Mouse (Mus musculus) C2C12 (cell line): Measurements from ENCODE around the gene Gm37240. TPM values are rescaled to one million over a fixed set of nuclear protein-coding genes. Genes with fewer than 3 reads are reported as not detected.

Experiments
- H3K27me3 ChIP-seq: one replicate; pipeline ENCODE4 v1.6.1; 2011; ENCODE audit not compliant: control insufficient read depth, insufficient read depth, insufficient read length
- H3K36me3 ChIP-seq: one replicate; pipeline ENCODE4 v1.6.1; 2011; ENCODE audit not compliant: control insufficient read depth, insufficient read depth
- H3K4me3 ChIP-seq: one replicate; pipeline ENCODE4 v1.5.1; 2011; ENCODE audit warnings: mild to moderate bottlenecking, control low read depth; ENCODE audit not compliant: poor library complexity, insufficient read depth, severe bottlenecking
- H3K79me2 ChIP-seq: one replicate; pipeline ENCODE4 v1.6.1; 2011; ENCODE audit not compliant: control insufficient read depth, insufficient read depth
- H3K79me3 ChIP-seq: one replicate; pipeline ENCODE4 v1.6.1; 2011; ENCODE audit warnings: low read depth, control low read depth
- H3ac ChIP-seq: one replicate; pipeline ENCODE3; 2011; ENCODE audit warnings: low read depth; ENCODE audit not compliant: control insufficient read depth, insufficient read length
- CEBPB ChIP-seq: IDR thresholded peaks from one replicate; pipeline ENCODE4 v1.6.1; 2011; ENCODE audit warnings: low read depth, mild to moderate bottlenecking, control low read depth, moderate library complexity
- CTCF ChIP-seq: IDR thresholded peaks from one replicate; pipeline ENCODE4 v1.5.1; 2011; ENCODE audit not compliant: control insufficient read depth, insufficient read depth, insufficient read length
- FOSL1 ChIP-seq: IDR thresholded peaks from one replicate; pipeline ENCODE4 v1.8.0; 2011; ENCODE audit warnings: mild to moderate bottlenecking, low read length; ENCODE audit not compliant: poor library complexity, insufficient read depth, severe bottlenecking
- MAX ChIP-seq: IDR thresholded peaks from one replicate; pipeline ENCODE4 v1.6.1; 2011; ENCODE audit warnings: mild to moderate bottlenecking, control low read depth
- MYOD1 ChIP-seq: IDR thresholded peaks from one replicate; pipeline ENCODE4 v1.6.1; 2011; ENCODE audit warnings: low read depth; ENCODE audit not compliant: control insufficient read depth, insufficient read length
- MYOG ChIP-seq: IDR thresholded peaks from one replicate; pipeline ENCODE4 v1.6.1; 2011; ENCODE audit not compliant: control insufficient read depth, insufficient read length; ENCODE audit errors: extremely low read depth
- USF1 ChIP-seq: IDR thresholded peaks from one replicate; pipeline ENCODE4 v1.6.1; 2011; ENCODE audit warnings: low read depth, mild to moderate bottlenecking, control low read depth, moderate library complexity
- polyA plus RNA-seq: library from polyadenylated mRNA; unstranded; fragments of >200 nt; fragmentation: generic; extraction: Trizol; gene quantifications from one replicate; pipeline ENCODE4 v1.2.1, GENCODE M21; 2012; ENCODE audit warnings: missing spikeins

Gene Gm37240
- polyA plus RNA-seq, 1 experiment: 7.3 TPM

DNA sequence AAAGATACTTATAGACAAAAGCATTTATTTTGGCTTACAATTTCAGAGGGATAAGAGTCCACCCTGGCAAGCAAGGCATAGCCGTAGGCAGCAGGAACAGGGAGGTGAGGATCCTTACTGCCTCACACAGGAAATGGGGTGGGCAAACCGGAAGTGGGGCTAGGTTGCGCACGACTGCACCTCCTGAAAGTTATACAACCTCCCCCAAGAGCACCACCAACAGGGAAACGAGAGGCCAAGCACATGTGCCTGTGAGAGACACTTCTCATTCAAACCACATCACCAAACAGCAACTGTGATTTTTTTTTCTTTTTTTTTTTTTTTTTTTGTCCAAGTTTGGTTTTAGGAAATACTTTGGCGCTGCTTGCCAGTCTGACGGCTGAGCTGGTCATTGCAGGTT lies 19.8 kb upstream of the Gm37240 start:
- H3K36me3 ChIP-seq: no peaks in the 10 kb centered on the region
- no peaks in the 10 kb centered on the region for H3K79me2 ChIP-seq
- no peak overlapping the region for H3K4me3 ChIP-seq
- TF ChIP-seq CEBPB (no peak), MYOD1 (no peak), USF1 (no peak), MAX (no peak), MYOG (no peak), CTCF (no peak), FOSL1 (no peak)
- no peaks in the 10 kb centered on the region for H3K79me3 ChIP-seq
- H3K27me3 ChIP-seq: no peaks in the 10 kb centered on the region
- no peak overlapping the region for H3ac ChIP-seq

DNA sequence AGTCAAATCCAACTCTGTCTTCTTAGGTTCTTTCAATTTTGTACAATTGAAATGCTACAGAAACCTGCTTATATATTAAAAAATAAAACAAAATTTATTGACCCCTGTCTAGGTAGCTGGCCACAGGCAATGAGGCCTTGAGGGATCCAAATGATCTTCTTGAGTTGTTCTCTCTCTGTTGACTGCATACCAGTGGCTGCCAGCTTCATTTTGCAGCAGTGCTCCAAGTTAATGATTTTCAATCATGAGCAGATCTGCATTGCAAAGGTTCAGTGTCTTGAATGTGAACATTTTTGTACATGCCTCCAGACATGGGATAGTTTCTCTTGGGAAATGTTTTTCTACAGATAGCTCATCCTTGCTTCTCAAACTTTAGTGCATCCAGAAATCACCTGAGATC lies 17.1 kb upstream of the Gm37240 start:
- Histone ChIP-seq H3K4me3 (no peak overlapping the region), H3K79me3 (no peaks in the 10 kb centered on the region), H3K27me3 (no peaks in the 10 kb centered on the region), H3K79me2 (no peaks in the 10 kb centered on the region), H3K36me3 (no peaks in the 10 kb centered on the region), H3ac (no peak overlapping the region)
- TF ChIP-seq MAX: no peak

DNA sequence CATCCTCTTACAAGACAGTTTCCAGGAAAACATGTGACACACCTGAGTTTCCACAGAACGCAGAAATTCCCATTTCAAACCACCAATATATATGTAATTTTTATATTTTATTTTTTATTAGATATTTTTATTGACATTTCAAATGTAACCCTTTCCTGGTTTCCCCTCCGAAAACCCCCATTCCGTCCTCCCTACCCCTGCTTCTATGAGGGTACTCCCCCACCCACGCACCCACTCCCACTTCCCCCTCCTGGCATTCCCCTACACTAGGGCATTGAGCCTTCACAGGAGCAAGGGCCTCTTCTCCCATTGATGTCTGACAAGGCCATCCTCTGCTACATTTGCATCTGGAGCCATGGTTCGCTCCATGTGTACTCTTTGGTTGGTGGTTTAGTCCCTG lies 7.7 kb upstream of the Gm37240 start:
- H3K27me3 ChIP-seq: no peaks in the 10 kb centered on the region
- no peak overlapping the region for H3K4me3 ChIP-seq
- no peaks in the 10 kb centered on the region for H3K79me3 ChIP-seq
- no peaks in the 10 kb centered on the region for H3K79me2 ChIP-seq
- H3K36me3 ChIP-seq: no peaks in the 10 kb centered on the region
- TF ChIP-seq USF1 (no peak), MYOG (no peak), CEBPB (no peak), FOSL1 (no peak), CTCF (no peak), MYOD1 (no peak), MAX (no peak)
- H3ac ChIP-seq: no peak overlapping the region

DNA sequence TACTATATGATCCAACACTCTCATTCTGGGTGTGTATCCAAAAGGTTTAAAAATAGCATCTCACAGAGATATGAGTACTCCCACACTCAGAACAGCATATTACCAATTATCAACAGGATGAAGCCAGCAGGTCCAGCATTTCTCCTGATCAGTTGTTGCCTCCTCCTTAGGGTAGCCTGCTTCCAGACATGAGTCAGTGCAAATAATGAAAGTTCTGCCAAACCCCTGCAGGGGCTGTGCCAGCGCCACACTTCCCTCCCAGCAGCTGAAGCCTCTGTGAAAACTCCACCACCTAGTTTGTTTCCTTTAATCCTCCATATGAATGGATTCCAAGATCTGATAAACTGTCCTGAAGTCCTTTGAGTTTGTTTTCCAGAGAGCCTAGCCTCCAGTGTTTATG lies 4.3 kb upstream of the Gm37240 start:
- peaks cover 5% of the 10 kb centered on the region for H3K79me2 ChIP-seq
- no peak overlapping the region for H3K4me3 ChIP-seq
- H3K36me3 ChIP-seq: no peaks in the 10 kb centered on the region
- H3K79me3 ChIP-seq: peaks cover under 1% of the 10 kb centered on the region
- H3K27me3 ChIP-seq: no peaks in the 10 kb centered on the region
- TF ChIP-seq CTCF: no peak
- no peak for TF ChIP-seq MAX
- TF ChIP-seq CEBPB: no peak
- TF ChIP-seq MYOD1: no peak
- no peak for TF ChIP-seq MYOG
- no peak for TF ChIP-seq FOSL1
- TF ChIP-seq USF1: no peak
- H3ac ChIP-seq: no peak overlapping the region

DNA sequence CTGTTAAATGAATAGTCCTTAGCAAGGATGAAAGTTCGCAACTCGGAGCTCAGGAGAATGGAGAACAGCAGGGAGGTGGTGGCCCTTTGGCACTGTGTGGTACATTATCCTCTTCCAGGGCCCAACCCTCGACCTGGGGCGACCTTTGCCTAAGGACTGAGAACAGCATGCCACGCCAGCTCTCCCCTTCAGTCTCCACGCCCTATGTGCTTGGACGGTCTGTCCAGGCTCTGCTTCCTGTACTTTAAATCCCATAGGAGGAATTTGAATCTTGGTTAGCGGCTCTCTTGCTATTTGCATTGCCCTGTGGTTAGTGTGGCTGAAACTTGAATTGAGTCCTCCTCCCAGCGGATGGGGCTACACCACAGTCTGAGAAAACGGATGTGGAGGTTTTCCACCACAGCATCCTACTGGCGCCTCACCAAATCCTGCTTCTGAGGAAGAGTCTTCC lies 928 bp upstream of the Gm37240 start:
- peaks cover 34% of the 10 kb centered on the region for H3K79me2 ChIP-seq
- no peaks in the 10 kb centered on the region for H3K36me3 ChIP-seq
- no peak for TF ChIP-seq FOSL1
- TF ChIP-seq MAX: peak; percentile 24
- peak overlapping the region; percentile 74 for H3ac ChIP-seq
- no peaks in the 10 kb centered on the region for H3K27me3 ChIP-seq
- peak overlapping the region; percentile 54 for H3K4me3 ChIP-seq
- peaks cover 14% of the 10 kb centered on the region for H3K79me3 ChIP-seq

- H3K4me3 ChIP-seq: peak overlapping the region; percentile 54
- H3K36me3 ChIP-seq: no peaks in the 10 kb centered on the region
- no peaks in the 10 kb centered on the region for H3K27me3 ChIP-seq
- peaks cover 25% of the 10 kb centered on the region for H3K79me3 ChIP-seq
- peaks cover 49% of the 10 kb centered on the region for H3K79me2 ChIP-seq
- H3ac ChIP-seq: peak overlapping the region; percentile 54
- TF ChIP-seq FOSL1: no peak
- TF ChIP-seq MYOD1: no peak
- TF ChIP-seq MYOG: no peak
- no peak for TF ChIP-seq USF1
- TF ChIP-seq CTCF: no peak
- TF ChIP-seq CEBPB: no peak
- no peak for TF ChIP-seq MAX
Observed at GRCm38 (mm10) chr3:85886636-85887238, 581 bp downstream of the Gm37240 start.
